Mouse (Mus musculus): ENCODE results near the gene Fam163b.

- TF ChIP-seq CTCF (IDR thresholded peaks at IDR 0.05; ENCODE audit: control insufficient read depth, insufficient read depth, low read length) (no peak), POLR2A (IDR thresholded peaks at IDR 0.05; ENCODE audit: borderline replicate concordance, control insufficient read depth, low read depth, low read length) (no peak)
Measured at GRCm38 (mm10) chr2:27106816-27107215, 35.5 kb downstream of the Fam163b start.

Measured in bone marrow, adult 2 months (tissue).